Mouse (Mus musculus): Measurements from ENCODE around the gene Pcgf2.
"Not testable (repeated sequence)": the region's sequence is repeated elsewhere in the genome, so short reads cannot be mapped to it uniquely, and the experiment has no call there.

Pcgf2 gene

GRCm38 (mm10) chr11:97714356-97714755 is 14.1 kb upstream of the Pcgf2 start:
- TF ChIP-seq POU5F1 (IDR thresholded peaks at IDR 0.05; ENCODE audit: borderline replicate concordance, low read length) (no peak), NANOG (IDR thresholded peaks at IDR 0.05; ENCODE audit: borderline replicate concordance, low read length) (no peak), CTCF (conservative IDR thresholded peaks at IDR 0.05; ENCODE audit: low read length) (peak; percentile 20)
- Histone ChIP-seq H3K4me3 (replicated peaks; ENCODE audit: low read length) (no peak overlapping the region), H3K36me3 (ENCODE audit: insufficient read depth, low read length) (peaks cover 85% of the 10 kb centered on the region)

GRCm38 (mm10) chr11:97713896-97714295 is 13.6 kb upstream of the Pcgf2 start:
- no peak for TF ChIP-seq NANOG (IDR thresholded peaks at IDR 0.05; ENCODE audit: borderline replicate concordance, low read length)
- no peak for TF ChIP-seq CTCF (conservative IDR thresholded peaks at IDR 0.05; ENCODE audit: low read length)
- TF ChIP-seq POU5F1 (IDR thresholded peaks at IDR 0.05; ENCODE audit: borderline replicate concordance, low read length) = no peak
- Histone ChIP-seq H3K36me3 (ENCODE audit: insufficient read depth, low read length) (peaks cover 85% of the 10 kb centered on the region), H3K4me1 (replicated peaks; ENCODE audit: low read depth, low read length) (peaks cover 61% of the 10 kb centered on the region), H3K27me3 (ENCODE audit: insufficient read depth, low read length) (no peaks in the 10 kb centered on the region), H3K9me3 (ENCODE audit: low read length) (no peaks in the 10 kb centered on the region), H3K4me3 (replicated peaks; ENCODE audit: low read length) (no peak overlapping the region)

More at GRCm38 (mm10) chr11:97714356-97714755, 14.1 kb upstream of the Pcgf2 start:
- Histone ChIP-seq H3K27me3 (ENCODE audit: insufficient read depth, low read length) (no peaks in the 10 kb centered on the region), H3K4me1 (replicated peaks; ENCODE audit: low read depth, low read length) (peaks cover 61% of the 10 kb centered on the region), H3K9me3 (ENCODE audit: low read length) (no peaks in the 10 kb centered on the region)

DNA sequence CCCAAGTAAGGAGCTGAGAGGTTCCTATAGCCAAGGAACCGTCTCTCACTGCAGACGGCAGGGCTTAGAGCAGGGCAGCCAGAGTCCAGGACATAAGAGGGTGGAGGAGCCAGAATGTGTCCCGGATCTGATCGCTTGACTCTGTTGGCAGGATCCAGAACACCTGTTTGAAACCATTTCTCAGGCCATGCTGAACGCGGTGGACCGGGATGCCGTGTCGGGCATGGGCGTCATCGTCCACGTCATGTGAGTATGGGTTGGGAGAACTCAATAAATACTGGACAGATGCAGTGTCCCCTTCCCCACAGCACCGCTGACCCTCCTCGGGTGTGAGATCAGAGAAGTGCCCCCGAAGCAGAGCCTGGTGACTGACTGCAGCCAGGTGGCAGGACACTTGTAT is 12.0 kb upstream of the Pcgf2 start:
- Histone ChIP-seq H3K4me3 (replicated peaks; ENCODE audit: low read length) (no peak overlapping the region), H3K36me3 (ENCODE audit: insufficient read depth, low read length) (peaks cover 85% of the 10 kb centered on the region), H3K9me3 (ENCODE audit: low read length) (no peaks in the 10 kb centered on the region), H3K4me1 (replicated peaks; ENCODE audit: low read depth, low read length) (peaks cover 52% of the 10 kb centered on the region), H3K27me3 (ENCODE audit: insufficient read depth, low read length) (no peaks in the 10 kb centered on the region)
- TF ChIP-seq POU5F1 (IDR thresholded peaks at IDR 0.05; ENCODE audit: borderline replicate concordance, low read length) = no peak
- no peak for TF ChIP-seq CTCF (conservative IDR thresholded peaks at IDR 0.05; ENCODE audit: low read length)
- no peak for TF ChIP-seq NANOG (IDR thresholded peaks at IDR 0.05; ENCODE audit: borderline replicate concordance, low read length)

- H3K4me1 ChIP-seq (replicated peaks; ENCODE audit: low read depth, low read length) = peaks cover 56% of the 10 kb centered on the region
- no peak for TF ChIP-seq POU5F1 (IDR thresholded peaks at IDR 0.05; ENCODE audit: borderline replicate concordance, low read length)
- no peak for TF ChIP-seq NANOG (IDR thresholded peaks at IDR 0.05; ENCODE audit: borderline replicate concordance, low read length)
- no peak for TF ChIP-seq CTCF (conservative IDR thresholded peaks at IDR 0.05; ENCODE audit: low read length)
- no peaks in the 10 kb centered on the region for H3K9me3 ChIP-seq (ENCODE audit: low read length)
- peaks cover 85% of the 10 kb centered on the region for H3K36me3 ChIP-seq (ENCODE audit: insufficient read depth, low read length)
- 0 out of 2 replicates have a peak overlapping the region, but pooled peaks have one; percentile 10 for H3K4me3 ChIP-seq (replicated peaks; ENCODE audit: low read length)
- H3K27me3 ChIP-seq (ENCODE audit: insufficient read depth, low read length) = no peaks in the 10 kb centered on the region
These were observed 11.1 kb upstream of the Pcgf2 start for GRCm38 (mm10) chr11:97711200-97711900.

DNA sequence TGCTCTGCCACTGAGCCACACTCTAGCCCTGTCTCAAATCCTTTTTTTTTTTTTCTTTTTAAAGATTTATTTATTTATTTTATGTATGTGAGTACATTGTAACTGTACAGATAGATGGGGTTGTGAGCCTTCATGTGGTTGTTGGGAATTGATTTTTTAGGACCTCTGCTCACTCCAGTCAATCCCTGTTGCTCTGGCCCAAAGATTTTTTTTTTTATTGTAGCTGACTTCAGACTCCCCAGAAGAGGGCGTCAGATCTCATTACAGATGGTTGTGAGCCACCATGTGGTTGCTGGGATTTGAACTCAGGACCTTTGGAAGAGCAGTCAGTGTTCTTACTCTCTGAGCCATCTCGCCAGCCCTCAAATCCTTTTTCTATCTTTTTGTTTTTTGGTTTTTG is 9.8 kb upstream of the Pcgf2 start:
- not testable (repeated sequence) for H3K9me3 ChIP-seq (ENCODE audit: low read length)
- H3K36me3 ChIP-seq (ENCODE audit: insufficient read depth, low read length) = peaks cover 86% of the 10 kb centered on the region

DNA sequence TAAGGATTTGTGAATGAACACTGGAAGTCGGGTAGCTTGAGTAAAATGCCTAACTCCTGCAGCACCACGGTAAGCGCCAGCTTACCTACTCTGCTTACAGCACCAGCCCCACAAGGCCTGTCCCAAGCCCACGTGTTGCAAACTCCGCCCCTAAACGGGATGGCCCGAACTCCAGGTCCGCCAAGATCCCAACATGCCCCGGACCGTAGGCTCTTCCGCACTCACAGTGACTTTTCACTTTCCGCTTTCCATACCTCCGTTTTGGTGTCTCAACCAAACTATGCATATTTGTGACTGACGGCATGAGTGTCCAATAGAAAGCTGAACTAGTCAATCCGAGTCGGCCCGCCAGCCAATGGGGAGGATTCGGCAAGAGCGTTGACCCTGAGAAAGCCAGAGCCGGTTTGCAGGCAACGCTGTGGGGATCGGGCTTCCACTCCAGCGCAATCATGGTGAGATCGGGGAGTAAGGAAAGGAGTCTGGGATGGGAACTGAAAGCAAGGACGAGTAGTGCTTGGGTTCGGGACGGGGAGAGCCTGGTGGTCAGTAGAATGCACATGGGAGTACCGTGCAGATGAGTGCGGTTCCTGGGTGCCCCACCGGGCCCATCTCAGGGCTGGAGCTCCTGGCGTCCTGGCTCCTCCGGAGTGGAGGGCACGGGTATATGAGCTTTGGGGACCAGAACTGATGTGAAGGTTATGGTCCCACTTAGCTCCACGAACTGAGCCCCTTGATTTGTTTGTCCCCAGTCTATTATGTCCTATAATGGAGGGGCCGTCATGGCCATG is 2.9 kb upstream of the Pcgf2 start, which contains the start of gene Psmb3:
Gene Psmb3 (plus strand): TSS at position 361 of the 788 bp plus-strand sequence.
- Histone ChIP-seq H3K27me3 (ENCODE audit: insufficient read depth, low read length) (peaks cover 14% of the 10 kb centered on the region), H3K4me3 (replicated peaks; ENCODE audit: low read length) (peak within 1 kb of the TSS; percentile 97), H3K9me3 (ENCODE audit: low read length) (no peaks in the 10 kb centered on the region), H3K36me3 (ENCODE audit: insufficient read depth, low read length) (peaks cover 47% of the 10 kb centered on the region), H3K4me1 (replicated peaks; ENCODE audit: low read depth, low read length) (peaks cover 57% of the 10 kb centered on the region)
- TF ChIP-seq CTCF (conservative IDR thresholded peaks at IDR 0.05; ENCODE audit: low read length) (no peak), NANOG (IDR thresholded peaks at IDR 0.05; ENCODE audit: borderline replicate concordance, low read length) (no peak), POU5F1 (IDR thresholded peaks at IDR 0.05; ENCODE audit: borderline replicate concordance, low read length) (no peak)

More for the DNA sequence above, 9.8 kb upstream of the Pcgf2 start:
- H3K27me3 ChIP-seq (ENCODE audit: insufficient read depth, low read length); H3K4me3 ChIP-seq (replicated peaks; ENCODE audit: low read length): not testable (repeated sequence)
- H3K4me1 ChIP-seq (replicated peaks; ENCODE audit: low read depth, low read length) = peaks cover 65% of the 10 kb centered on the region

- no peaks in the 10 kb centered on the region for H3K9me3 ChIP-seq (ENCODE audit: low read length)
- peaks cover 46% of the 10 kb centered on the region for H3K36me3 ChIP-seq (ENCODE audit: insufficient read depth, low read length)
- TF ChIP-seq CTCF (conservative IDR thresholded peaks at IDR 0.05; ENCODE audit: low read length) (no peak), POU5F1 (IDR thresholded peaks at IDR 0.05; ENCODE audit: borderline replicate concordance, low read length) (no peak), NANOG (IDR thresholded peaks at IDR 0.05; ENCODE audit: borderline replicate concordance, low read length) (no peak)
- peaks cover 14% of the 10 kb centered on the region for H3K27me3 ChIP-seq (ENCODE audit: insufficient read depth, low read length)
- H3K4me3 ChIP-seq (replicated peaks; ENCODE audit: low read length) = peak overlapping the region; percentile 97
- H3K4me1 ChIP-seq (replicated peaks; ENCODE audit: low read depth, low read length) = peaks cover 64% of the 10 kb centered on the region
These were observed 2.1 kb upstream of the Pcgf2 start for GRCm38 (mm10) chr11:97702393-97702745.

GRCm38 (mm10) chr11:97701581-97702392 is 1.5 kb upstream of the Pcgf2 start:
- Histone ChIP-seq H3K9me3 (ENCODE audit: low read length) (no peaks in the 10 kb centered on the region), H3K36me3 (ENCODE audit: insufficient read depth, low read length) (peaks cover 40% of the 10 kb centered on the region), H3K4me3 (replicated peaks; ENCODE audit: low read length) (peak overlapping the region; percentile 97), H3K4me1 (replicated peaks; ENCODE audit: low read depth, low read length) (peaks cover 66% of the 10 kb centered on the region), H3K27me3 (ENCODE audit: insufficient read depth, low read length) (peaks cover 14% of the 10 kb centered on the region)
- TF ChIP-seq NANOG (IDR thresholded peaks at IDR 0.05; ENCODE audit: borderline replicate concordance, low read length) (no peak), POU5F1 (IDR thresholded peaks at IDR 0.05; ENCODE audit: borderline replicate concordance, low read length) (no peak), CTCF (conservative IDR thresholded peaks at IDR 0.05; ENCODE audit: low read length) (no peak)
